Mouse (Mus musculus) limb, embryonic 13.5 days (tissue): ENCODE results near the gene Zgpat. TPM values are rescaled to one million over a fixed set of nuclear protein-coding genes. Genes with fewer than 3 reads are reported as not detected.

Experiments
- ATAC-seq: fragments of 200-750 bp; cut with Nextera tagmentation; 2 replicates; pipeline ENCODE4 v1.8.0; 2017; ENCODE audit warnings: low read depth, moderate number of reproducible peaks, moderate TSS enrichment; ENCODE audit not compliant: low FRiP score
- H3K27ac ChIP-seq: fragments of 300-500 bp; sonication (generic); 2 replicates; pipeline ENCODE4 v1.5.1; 2015; ENCODE audit warnings: inconsistent platforms, mild to moderate bottlenecking, moderate library complexity
- H3K27me3 ChIP-seq: fragments of 300-500 bp; sonication (generic); 2 replicates; pipeline ENCODE4 v1.6.1; 2015; ENCODE audit warnings: mild to moderate bottlenecking, inconsistent platforms
- H3K36me3 ChIP-seq: fragments of 300-500 bp; sonication (generic); 2 replicates; pipeline ENCODE4 v1.6.1; 2015; ENCODE audit warnings: inconsistent platforms, mild to moderate bottlenecking, moderate library complexity
- H3K4me1 ChIP-seq: fragments of 300-500 bp; sonication (generic); 2 replicates; pipeline ENCODE4 v1.6.1; 2015; ENCODE audit warnings: inconsistent platforms
- H3K4me2 ChIP-seq: fragments of 300-500 bp; sonication (generic); replicated peaks from 2 replicates; pipeline ENCODE4 v1.6.1; 2015; ENCODE audit warnings: inconsistent platforms, mild to moderate bottlenecking, moderate library complexity
- H3K4me3 ChIP-seq: fragments of 300-500 bp; sonication (generic); 2 replicates; pipeline ENCODE4 v1.5.1; 2015; ENCODE audit warnings: moderate library complexity, mild to moderate bottlenecking, inconsistent platforms
- H3K9ac ChIP-seq: fragments of 300-500 bp; sonication (generic); 2 replicates; pipeline ENCODE4 v1.6.1; 2015; ENCODE audit warnings: mild to moderate bottlenecking, inconsistent platforms
- H3K9me3 ChIP-seq: fragments of 300-500 bp; sonication (generic); 2 replicates; pipeline ENCODE4 v1.6.1; 2016; ENCODE audit warnings: inconsistent platforms
- WGBS: fragments of 180-500 bp; shearing (Covaris S2); methylation state at CpG from one replicate; pipeline ENCODE4 v1.1.7; 2015; 5-methylcytosine and 5-hydroxymethylcytosine counted together
- polyA plus RNA-seq: library from polyadenylated mRNA; unstranded; fragments of >200 nt; fragmentation: Nextera tagmentation; extraction: Ambion mirVana; gene quantifications from 2 replicates; pipeline ENCODE4 v1.2.1, GENCODE M21; 2015

The Zgpat gene
- polyA plus RNA-seq, 1 experiment from 2014 or later: 49.5 TPM

GRCm38 (mm10) chr2:181419359-181419758 lies 54.6 kb downstream of the Zgpat start:
- WGBS: 79% methylated on average over 7 of the region's 7 CpGs
- no peak for ATAC-seq
- H3K36me3 ChIP-seq: peaks cover 14% of the 10 kb centered on the region; the same call in 1 of the 2 replicates
- no peaks in the 10 kb centered on the region for H3K27me3 ChIP-seq
- H3K27ac ChIP-seq: no peak overlapping the region
- no peaks in the 10 kb centered on the region for H3K4me1 ChIP-seq
- no peak overlapping the region for H3K4me3 ChIP-seq
- no peak overlapping the region for H3K9ac ChIP-seq
- H3K9me3 ChIP-seq: no peaks in the 10 kb centered on the region
- no peak overlapping the region for H3K4me2 ChIP-seq

GRCm38 (mm10) chr2:181420426-181420825 lies 55.7 kb downstream of the Zgpat start:
- no peaks in the 10 kb centered on the region for H3K4me1 ChIP-seq
- no peaks in the 10 kb centered on the region for H3K27me3 ChIP-seq
- 86% methylated on average over 4 of the region's 4 CpGs for WGBS
- H3K36me3 ChIP-seq: peaks cover 14% of the 10 kb centered on the region; the same call in 1 of the 2 replicates
- no peak overlapping the region for H3K4me2 ChIP-seq
- no peaks in the 10 kb centered on the region for H3K9me3 ChIP-seq
- H3K27ac ChIP-seq: no peak overlapping the region
- no peak for ATAC-seq
- no peak overlapping the region for H3K9ac ChIP-seq
- H3K4me3 ChIP-seq: no peak overlapping the region

- no peak for ATAC-seq
- H3K9me3 ChIP-seq: no peaks in the 10 kb centered on the region
- no peak overlapping the region for H3K9ac ChIP-seq
- H3K4me1 ChIP-seq: no peaks in the 10 kb centered on the region
- WGBS: 80% methylated on average over 4 of the region's 4 CpGs
- no peak overlapping the region for H3K27ac ChIP-seq
- H3K4me3 ChIP-seq: no peak overlapping the region
- H3K36me3 ChIP-seq: peaks cover 14% of the 10 kb centered on the region; the same call in 1 of the 2 replicates
- H3K27me3 ChIP-seq: no peaks in the 10 kb centered on the region
- no peak overlapping the region for H3K4me2 ChIP-seq
Measured at GRCm38 (mm10) chr2:181420903-181421638, 56.3 kb downstream of the Zgpat start.

- 91% methylated on average over 9 of the region's 9 CpGs for WGBS
- H3K9me3 ChIP-seq: no peaks in the 10 kb centered on the region
Measured at GRCm38 (mm10) chr2:181423834-181424233, 59.1 kb downstream of the Zgpat start.

More at GRCm38 (mm10) chr2:181423834-181424233, 59.1 kb downstream of the Zgpat start:
- H3K27me3 ChIP-seq: no peaks in the 10 kb centered on the region
- ATAC-seq: no peak
- H3K4me1 ChIP-seq: no peaks in the 10 kb centered on the region
- H3K36me3 ChIP-seq: peaks cover 14% of the 10 kb centered on the region; the same call in 1 of the 2 replicates
- H3K4me3 ChIP-seq: no peak overlapping the region
- no peak overlapping the region for H3K9ac ChIP-seq
- H3K4me2 ChIP-seq: no peak overlapping the region
- H3K27ac ChIP-seq: no peak overlapping the region

Other genes starting within 250 kb of the Zgpat start
- gene Kcnq2, start 229.6 kb upstream of the Zgpat start, polyA plus RNA-seq: 0.29 and 0.34 TPM in 2 replicates
- not detected in 2 replicates for gene Eef1a2, start 207.9 kb upstream of the Zgpat start, polyA plus RNA-seq
- 352 and 375 TPM in 2 replicates for gene Ppdpf, start 177.7 kb upstream of the Zgpat start, polyA plus RNA-seq
- gene Ptk6, start 162.1 kb upstream of the Zgpat start, polyA plus RNA-seq: not detected in 2 replicates
- gene Srms, start 151.7 kb upstream of the Zgpat start, polyA plus RNA-seq: 0.15 and 0.19 TPM in 2 replicates
- gene Fndc11, start 144.9 kb upstream of the Zgpat start, polyA plus RNA-seq: 0.17 and 0.42 TPM in 2 replicates
- 1.6 and 1.8 TPM in 2 replicates for gene Helz2, start 122.9 kb upstream of the Zgpat start, polyA plus RNA-seq
- gene Gmeb2, start 76.9 kb upstream of the Zgpat start, polyA plus RNA-seq: 16.5 and 17.8 TPM in 2 replicates
- gene Stmn3, start 50.4 kb upstream of the Zgpat start, polyA plus RNA-seq: 0.84 and 3.3 TPM in 2 replicates
- gene Rtel1, start 45.2 kb upstream of the Zgpat start, polyA plus RNA-seq: 43.2 and 48.8 TPM in 2 replicates
- 77.1 and 79.2 TPM in 2 replicates for gene Arfrp1, start 476 bp downstream of the Zgpat start, polyA plus RNA-seq
- 26.5 and 28.1 TPM in 2 replicates for gene Lime1, start 15.2 kb downstream of the Zgpat start, polyA plus RNA-seq
- 5.7 and 6.1 TPM in 2 replicates for gene Zbtb46, start 94.5 kb downstream of the Zgpat start, polyA plus RNA-seq
- gene Abhd16b, start 128.3 kb downstream of the Zgpat start, polyA plus RNA-seq: 0.08 and 0.18 TPM in 2 replicates
- gene Tpd52l2, start 132.2 kb downstream of the Zgpat start, polyA plus RNA-seq: 162 and 169 TPM in 2 replicates
- gene Dnajc5, start 155.6 kb downstream of the Zgpat start, polyA plus RNA-seq: 101 and 102 TPM in 2 replicates
- 43.5 and 46.2 TPM in 2 replicates for gene Uckl1, start 220.0 kb downstream of the Zgpat start, polyA plus RNA-seq
- gene Prpf6, start 226.9 kb downstream of the Zgpat start, polyA plus RNA-seq: 70.5 and 71.5 TPM in 2 replicates
- gene Zfp512b, start 227.9 kb downstream of the Zgpat start, polyA plus RNA-seq: 67.2 and 69.4 TPM in 2 replicates
- gene Samd10, start 234.3 kb downstream of the Zgpat start, polyA plus RNA-seq: 7.8 and 8.6 TPM in 2 replicates